Mouse (Mus musculus): ENCODE data around the gene H2-DMb2.

The H2-DMb2 gene

DNA sequence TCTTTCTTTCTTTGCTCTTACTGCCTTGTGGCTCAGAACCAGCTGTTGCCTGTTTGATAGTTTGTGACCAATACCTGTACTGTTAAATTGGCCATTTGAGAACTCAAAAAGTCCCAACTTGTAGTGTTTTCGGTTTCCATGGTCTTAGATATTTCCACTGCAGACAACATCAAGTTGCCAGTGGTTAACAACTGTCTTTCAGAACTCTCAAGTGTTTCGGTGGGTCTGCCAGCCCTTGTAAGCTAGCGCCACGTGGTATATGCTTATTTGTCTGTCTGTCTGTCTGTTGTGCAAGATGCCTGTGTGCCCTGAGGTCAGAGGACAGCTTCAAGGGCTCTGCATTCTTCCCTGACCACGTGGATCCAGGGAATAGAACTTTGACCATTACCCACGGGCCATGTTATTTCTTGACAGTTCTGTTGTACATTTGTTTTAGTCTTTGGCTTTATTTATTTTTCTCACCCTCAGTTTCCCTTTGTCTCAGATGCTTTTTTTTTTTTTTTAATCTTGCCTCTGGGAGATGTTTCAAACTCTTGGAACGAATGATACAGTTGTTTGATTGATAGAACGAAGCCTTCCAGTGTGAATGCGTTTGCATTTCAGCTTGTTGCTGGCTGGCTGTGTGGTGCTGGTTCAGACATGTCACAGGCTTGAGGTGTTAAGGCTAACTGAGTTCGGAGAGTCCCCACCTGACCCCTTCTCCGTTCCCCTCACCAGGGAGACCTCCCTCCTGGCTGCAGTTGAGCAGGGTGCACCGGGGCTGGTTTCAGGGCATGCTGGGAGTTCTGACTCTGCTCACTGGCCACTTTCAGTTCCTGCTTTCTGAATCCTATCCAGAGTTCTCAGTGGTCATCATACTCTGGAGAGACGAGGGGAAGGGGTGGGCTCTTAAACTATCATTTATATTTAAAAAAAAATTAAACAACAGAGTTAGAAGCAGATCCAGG is 37.1 kb downstream of the H2-DMb2 start:
- no peak for DNase-seq (ENCODE audit: low spot score in 2 of 2)

DNA sequence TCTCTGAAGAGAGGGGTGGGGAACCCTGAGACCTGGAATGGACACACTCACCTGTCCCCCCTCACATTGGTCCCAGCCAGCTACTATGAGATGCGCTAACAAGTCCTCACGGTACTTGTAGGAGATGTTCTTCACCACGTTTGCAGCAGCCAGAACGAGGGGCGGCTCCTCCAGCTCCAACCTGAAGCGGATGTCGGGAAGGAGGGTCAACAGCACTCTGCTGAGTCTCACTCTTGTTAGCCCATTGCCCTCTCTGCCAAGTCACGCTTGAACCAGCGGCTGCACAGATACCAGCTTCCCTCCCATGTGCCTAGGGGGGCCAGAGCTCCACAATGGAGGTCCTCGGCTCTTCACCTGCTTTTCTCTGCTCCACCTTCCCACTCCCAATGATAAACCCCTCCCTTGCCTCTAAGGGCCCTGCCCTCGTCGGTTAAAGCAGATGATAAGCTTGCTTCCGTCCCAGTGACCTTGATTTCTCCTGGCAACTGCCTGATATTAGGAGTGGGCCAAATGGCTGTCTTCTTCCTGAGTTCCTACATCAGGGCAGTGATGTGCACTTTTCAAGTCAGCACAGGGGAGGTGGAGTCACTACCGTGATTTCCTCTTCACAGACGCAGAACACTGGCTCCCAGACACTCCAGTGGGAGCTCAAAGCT is 40.6 kb downstream of the H2-DMb2 start:
- DNase-seq (ENCODE audit: low spot score in 2 of 2) = no peak

DNA sequence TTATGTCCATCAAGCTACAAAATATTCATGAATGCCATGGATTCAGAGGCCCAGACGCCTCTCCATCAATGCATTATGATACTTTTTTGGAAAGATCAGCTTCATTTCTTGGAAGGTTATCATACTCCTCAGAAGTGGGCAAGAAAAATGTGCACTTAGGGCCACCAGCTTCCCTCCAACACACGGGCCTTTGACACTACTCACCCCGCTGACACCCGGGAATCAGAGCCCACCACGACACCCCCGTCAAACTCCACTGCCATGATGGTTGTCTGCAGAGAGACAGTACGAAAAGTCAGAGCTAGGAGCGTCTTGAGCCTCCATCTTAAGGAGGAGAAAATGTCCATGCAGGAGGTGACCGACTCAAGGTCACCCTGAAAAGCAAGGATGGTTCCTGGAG is 42.4 kb downstream of the H2-DMb2 start:
- no peak for DNase-seq (ENCODE audit: low spot score in 2 of 2)

DNA sequence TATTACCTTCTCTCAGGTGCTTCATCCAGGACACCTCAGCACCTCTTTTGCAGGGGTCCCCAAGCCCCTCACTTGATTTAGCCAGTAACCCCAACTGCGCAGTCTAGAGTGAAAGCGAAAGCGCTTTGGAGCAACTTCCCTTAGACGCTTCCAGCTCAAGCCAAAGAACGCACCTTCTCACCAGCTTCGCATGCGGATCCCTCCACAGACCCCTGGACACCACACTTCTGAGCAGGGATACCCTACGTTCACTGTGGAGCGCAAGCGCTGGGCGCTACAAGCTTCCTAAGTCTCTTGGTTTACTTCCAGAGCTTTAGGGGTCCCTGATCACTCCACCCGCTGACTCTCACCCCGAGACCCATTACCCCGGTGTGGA is 43.8 kb downstream of the H2-DMb2 start:
- DNase-seq (ENCODE audit: low spot score in 2 of 2) = no peak

DNA sequence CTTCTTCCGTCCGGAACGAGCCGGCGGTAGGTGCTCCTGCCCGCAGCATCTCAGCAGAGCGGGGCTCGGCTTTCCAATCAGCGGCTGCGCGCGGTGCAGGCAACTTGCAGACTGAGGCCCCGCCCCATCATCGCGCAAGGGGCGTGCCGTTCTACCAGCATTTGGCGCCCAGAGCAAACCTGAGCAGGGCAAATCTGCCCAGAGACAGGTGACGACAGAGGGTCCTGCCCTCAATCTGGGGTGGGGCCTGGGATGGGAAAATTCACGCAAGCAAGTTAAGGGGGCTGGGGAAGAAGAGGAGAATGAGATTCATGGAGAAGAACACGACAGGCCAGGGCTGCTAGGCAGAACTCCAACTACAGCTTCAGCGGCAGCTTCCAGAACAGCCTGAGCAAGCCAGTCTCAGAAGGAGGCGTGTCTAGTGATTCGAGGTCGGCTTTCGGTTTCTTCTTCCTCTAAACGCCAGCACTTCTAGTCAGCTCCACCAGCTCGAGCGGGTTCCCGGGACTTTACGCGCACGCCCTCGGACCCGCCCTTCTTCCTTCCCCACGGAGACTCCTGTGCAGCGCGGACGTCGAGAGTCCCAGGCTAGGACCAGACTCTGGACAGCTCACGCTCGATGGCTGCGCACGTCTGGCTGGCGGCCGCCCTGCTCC is 44.3 kb downstream of the H2-DMb2 start, which contains the start of the genes Tap1 and Psmb9:
Gene Tap1, plus strand, starts transcription at position 293 of the 656 bp plus-strand sequence.
Gene Psmb9, minus strand, starts transcription at position 504 of the 656 bp plus-strand sequence.
- DNase-seq (ENCODE audit: low spot score in 2 of 2) = peak; percentile 95 to 98

DNA sequence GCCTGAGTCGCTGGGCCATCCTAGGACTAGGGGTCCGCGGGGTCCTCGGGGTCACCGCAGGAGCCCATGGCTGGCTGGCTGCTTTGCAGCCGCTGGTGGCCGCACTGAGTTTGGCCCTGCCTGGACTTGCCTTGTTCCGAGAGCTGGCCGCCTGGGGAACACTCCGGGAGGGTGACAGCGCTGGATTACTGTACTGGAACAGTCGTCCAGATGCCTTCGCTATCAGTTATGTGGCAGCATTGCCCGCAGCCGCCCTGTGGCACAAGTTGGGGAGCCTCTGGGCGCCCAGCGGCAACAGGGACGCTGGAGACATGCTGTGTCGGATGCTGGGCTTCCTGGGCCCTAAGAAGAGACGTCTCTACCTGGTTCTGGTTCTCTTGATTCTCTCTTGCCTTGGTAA is 44.9 kb downstream of the H2-DMb2 start:
- no peak for DNase-seq (ENCODE audit: low spot score in 2 of 2)

DNA sequence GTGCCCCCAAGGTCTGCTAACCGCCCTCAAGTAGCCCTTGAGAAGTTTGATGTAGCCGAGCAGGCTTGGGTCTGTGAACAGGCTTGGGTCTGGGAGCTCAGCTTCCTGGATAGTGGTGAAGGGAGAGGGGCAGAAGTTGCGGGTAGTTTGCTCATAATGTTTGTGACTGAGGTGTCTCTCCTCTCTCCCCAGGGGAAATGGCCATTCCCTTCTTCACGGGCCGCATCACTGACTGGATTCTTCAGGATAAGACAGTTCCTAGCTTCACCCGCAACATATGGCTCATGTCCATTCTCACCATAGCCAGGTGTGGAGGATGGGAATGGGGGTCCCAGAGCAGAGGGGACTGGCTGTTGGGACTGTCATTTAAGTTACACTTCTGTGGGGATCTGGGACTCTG is 45.9 kb downstream of the H2-DMb2 start:
- DNase-seq (ENCODE audit: low spot score in 2 of 2) = no peak

DNA sequence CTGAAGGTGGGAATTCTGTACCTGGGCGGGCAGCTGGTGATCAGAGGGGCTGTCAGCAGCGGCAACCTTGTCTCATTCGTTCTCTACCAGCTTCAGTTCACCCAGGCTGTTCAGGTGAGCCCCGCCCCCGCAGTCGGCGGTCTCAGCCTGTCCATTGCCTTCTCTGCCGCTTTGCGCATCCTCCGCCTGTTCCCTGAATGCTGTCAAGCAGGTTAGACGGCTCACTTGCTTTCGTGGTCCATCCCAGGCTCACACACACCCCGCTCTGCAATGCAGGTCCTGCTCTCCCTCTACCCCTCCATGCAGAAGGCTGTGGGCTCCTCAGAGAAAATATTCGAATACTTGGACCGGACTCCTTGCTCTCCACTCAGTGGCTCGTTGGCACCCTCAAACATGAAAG is 49.7 kb downstream of the H2-DMb2 start:
- peak in 1 of 2 experiments; percentile 45 for DNase-seq (ENCODE audit: low spot score in 2 of 2)

DNA sequence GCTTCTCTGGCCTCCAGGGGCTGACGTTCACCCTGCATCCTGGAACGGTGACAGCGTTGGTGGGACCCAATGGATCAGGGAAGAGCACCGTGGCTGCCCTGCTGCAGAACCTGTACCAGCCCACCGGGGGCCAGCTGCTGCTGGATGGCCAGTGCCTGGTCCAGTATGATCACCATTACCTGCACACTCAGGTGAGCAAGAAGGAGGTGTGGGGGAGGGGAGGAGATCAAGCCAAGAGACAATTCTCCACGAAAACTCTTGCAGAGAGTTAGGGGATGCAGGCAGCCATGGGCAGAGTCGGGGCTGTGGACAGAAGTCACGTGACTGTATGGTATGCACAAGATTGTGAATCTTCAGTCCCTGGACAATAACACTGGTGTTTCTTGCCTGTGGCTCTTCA is 50.4 kb downstream of the H2-DMb2 start:
- DNase-seq (ENCODE audit: low spot score in 2 of 2) = no peak

DNA sequence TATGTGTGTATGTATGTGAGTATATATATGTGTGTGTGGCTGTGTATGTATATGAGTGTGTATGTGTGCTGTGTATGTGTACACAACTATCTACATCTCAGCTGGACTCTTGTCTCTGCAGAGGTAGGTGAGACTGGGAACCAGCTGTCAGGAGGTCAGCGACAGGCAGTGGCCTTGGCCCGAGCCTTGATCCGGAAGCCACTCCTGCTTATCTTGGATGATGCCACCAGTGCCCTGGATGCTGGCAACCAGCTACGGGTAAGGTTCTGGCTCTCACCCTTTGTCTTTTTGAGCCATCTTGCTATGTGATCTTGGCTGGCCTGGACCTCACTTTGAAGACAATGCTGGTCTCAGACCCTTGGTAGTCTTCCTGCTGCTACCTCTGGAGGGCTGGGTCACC is 51.6 kb downstream of the H2-DMb2 start:
- no peak for DNase-seq (ENCODE audit: low spot score in 2 of 2)

DNA sequence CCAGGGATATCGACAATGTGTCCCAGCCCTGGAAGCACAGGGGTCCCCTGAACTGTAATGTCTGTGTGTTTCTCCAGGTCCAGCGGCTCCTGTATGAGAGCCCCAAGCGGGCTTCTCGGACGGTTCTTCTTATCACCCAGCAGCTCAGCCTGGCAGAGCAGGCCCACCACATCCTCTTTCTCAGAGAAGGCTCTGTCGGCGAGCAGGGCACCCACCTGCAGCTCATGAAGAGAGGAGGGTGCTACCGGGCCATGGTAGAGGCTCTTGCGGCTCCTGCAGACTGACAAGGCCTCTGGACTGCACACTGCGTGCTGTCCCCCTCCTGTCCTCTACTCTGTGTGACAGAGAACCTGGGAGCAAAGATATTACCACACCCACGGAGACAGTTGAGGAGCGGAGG is 53.4 kb downstream of the H2-DMb2 start:
- DNase-seq (ENCODE audit: low spot score in 2 of 2) = no peak

DNA sequence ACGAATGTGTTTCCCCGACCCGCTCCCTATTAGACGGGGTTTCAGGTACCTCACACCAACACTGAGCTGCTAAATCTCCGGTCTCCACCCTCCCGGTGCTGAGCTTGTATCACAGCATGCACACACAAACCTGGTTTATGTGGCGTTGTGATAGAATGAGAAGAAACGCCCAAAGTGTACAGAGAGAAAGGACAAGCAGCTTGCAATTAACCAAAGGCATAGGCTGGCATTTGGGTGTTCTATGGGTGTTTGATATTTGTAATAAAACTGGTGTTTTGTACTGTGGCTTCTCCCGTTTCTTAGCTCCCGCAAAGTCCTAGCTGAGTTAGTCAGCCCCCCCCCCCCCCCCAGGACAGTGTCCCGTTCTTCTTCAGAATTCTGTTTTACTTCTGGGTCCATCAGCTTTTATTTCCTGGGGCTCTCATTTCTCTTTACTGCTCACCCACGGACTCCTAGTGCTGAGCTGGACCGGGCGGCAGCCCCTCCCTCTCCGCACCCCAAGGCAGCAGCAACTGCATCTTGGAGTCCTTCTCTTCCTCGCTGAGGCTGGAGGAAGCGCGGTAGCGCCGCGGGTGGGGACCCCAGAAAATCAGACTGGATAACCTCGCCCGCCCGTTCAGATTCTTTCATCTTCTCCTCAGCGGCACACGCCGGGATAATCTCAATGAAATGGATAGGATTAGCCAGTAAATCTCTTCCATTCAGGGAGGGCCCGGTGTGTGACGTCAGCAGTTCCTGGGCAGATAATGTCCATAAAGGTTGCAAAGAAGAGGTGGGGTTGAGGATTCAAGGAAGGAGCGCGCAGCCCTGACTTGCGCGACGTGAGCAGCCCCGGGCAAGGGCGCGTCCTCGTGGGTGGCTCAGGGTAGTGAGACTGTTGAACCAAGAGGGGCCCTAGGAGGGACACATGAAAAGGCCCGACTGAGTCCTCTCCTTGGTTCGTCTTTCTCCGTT is 54.1 kb downstream of the H2-DMb2 start, which contains the start of gene Psmb8:
Gene Psmb8, plus strand, starts transcription at position 781 of the 954 bp plus-strand sequence.
- peak; percentile 80 to 92 for DNase-seq (ENCODE audit: low spot score in 2 of 2)

DNA sequence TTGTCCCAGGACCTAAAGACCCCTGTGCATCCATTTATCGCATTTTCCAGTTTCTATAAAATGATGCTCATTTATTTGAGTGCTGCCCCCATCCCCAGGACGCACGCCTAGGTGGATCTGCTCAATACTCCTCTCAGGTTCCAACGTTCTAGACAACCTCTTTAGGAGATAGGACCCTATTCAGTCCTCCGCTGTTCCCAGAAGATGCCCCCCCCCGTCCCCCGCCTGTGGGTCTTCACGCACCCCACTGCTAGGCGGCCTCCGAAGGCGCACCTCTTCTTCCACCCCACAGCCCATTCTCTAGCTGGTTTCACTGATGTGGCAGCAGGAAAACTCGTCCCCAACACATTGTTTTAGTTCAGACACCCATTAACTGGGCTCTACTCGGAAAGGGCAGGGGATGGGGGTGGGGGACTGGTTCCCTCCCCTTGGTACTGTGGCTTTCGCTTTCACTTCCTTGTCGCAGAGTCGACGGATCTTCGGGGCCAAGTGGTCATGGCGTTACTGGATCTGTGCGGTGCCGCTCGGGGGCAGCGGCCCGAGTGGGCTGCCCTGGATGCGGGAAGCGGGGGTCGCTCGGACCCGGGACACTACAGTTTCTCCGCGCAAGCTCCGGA is 54.9 kb downstream of the H2-DMb2 start:
- DNase-seq (ENCODE audit: low spot score in 2 of 2) = no peak

DNA sequence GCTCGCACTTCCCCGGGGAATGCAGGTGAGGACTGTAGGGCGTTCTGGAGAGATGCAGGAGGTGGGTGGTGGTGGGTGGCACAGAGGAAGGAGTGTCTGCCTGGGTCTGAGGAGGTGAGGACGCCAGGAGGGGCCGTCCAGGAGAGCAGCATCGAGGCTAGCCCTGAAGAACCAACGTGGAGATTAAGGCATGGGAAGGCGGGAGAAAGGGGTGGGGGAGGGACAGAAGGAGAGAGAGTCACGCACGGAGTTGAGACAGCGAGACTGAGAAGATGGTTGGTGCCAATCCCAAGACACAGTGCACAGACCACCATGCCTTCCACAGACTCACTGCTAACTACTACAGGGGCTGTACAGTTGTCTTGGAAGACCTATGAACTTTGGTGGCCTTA is 55.4 kb downstream of the H2-DMb2 start:
- no peak for DNase-seq (ENCODE audit: low spot score in 2 of 2)

DNA sequence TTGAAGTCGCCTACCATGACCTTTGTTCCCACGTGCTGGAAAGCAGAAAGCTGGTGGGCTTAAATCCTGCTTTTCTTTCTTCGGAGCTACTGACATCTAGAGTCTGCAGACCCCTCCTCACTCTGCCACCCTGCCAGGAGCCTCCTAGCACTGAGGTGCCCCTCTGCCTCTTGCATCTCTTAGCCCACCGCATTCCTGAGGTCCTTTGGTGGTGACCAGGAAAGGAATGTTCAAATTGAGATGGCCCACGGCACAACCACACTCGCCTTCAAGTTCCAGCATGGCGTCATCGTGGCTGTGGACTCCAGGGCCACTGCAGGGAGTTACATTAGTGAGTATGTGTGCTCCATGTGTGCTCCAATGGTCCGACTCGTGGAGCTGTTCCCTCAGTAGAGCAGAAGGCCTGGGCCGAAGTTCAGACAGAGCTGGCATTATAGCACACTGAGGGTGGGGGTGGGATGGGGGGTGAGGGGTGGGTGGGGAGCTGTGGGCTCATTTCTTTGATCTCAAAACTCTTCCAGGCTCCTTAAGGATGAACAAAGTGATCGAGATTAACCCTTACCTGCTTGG is 56.0 kb downstream of the H2-DMb2 start:
- DNase-seq (ENCODE audit: low spot score in 2 of 2) = no peak

DNA sequence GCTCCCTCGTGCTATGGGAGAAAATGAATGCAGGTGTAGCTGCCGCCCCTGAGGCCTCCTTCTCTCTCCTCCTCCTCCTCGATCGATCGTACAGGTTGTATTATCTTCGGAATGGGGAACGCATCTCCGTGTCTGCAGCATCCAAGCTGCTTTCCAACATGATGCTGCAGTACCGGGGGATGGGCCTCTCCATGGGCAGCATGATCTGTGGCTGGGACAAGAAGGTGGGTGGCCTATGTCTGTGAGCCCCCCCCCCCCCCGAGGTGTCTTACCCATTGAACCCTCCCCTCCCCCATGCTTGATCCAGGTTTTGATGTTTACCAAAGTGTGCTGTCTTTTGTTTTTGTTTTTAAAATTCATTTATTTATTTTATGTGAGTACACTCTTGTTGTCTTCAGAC is 56.9 kb downstream of the H2-DMb2 start:
- DNase-seq (ENCODE audit: low spot score in 2 of 2) = no peak

DNA sequence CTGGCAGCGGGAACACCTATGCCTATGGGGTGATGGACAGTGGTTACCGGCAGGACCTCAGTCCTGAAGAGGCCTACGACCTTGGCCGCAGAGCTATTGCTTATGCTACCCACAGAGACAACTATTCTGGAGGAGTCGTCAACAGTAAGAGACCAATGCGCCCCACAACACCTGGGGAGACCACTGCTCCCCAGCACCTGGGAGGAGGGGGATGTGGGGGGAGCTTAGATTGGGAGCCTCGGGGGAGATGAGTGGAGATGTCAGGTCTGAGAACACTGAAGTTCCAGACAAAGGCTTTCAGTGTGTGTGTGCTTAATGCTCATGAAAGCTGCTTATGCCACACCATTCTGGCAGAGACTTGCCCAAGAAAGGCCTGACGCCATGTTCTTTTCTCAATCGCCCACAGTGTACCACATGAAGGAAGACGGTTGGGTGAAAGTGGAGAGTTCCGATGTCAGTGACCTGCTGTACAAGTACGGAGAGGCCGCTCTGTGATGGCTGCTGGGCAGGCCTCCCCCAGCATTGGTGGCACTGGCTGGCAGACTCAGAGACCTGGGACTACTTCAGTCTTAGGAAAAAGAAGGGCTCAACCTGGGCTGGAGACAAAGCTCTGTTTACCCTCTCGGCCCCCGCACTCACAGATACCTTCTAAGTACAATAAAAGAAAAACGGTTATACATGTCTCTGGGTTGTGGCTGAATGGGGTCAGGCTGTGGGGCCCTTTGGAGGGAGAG is 57.8 kb downstream of the H2-DMb2 start:
- no peak for DNase-seq (ENCODE audit: low spot score in 2 of 2)
